Mouse (Mus musculus) hindbrain, embryonic 15.5 days (tissue): ENCODE results near the gene Tmem265. TPM values are rescaled to one million over a fixed set of nuclear protein-coding genes. Genes with fewer than 3 reads are reported as not detected.

Source experiments
- ATAC-seq: fragments of 200-750 bp; cut with Nextera tagmentation; 2 replicates; pipeline ENCODE4 v1.8.0; 2017; ENCODE audit warnings: low read depth, moderate number of reproducible peaks, moderate TSS enrichment; ENCODE audit not compliant: low FRiP score
- H3K27ac ChIP-seq: fragments of 300-500 bp; sonication (generic); replicated peaks from 2 replicates; pipeline ENCODE4 v1.5.1; 2015; ENCODE audit warnings: mild to moderate bottlenecking, inconsistent platforms
- H3K27me3 ChIP-seq: fragments of 300-500 bp; sonication (generic); 2 replicates; pipeline ENCODE4 v1.6.1; 2015; ENCODE audit warnings: control low read depth, inconsistent platforms
- H3K36me3 ChIP-seq: fragments of 300-500 bp; sonication (generic); 2 replicates; pipeline ENCODE4 v1.6.1; 2015; ENCODE audit warnings: control low read depth, inconsistent platforms
- H3K4me1 ChIP-seq: fragments of 300-500 bp; sonication (generic); replicated peaks from 2 replicates; pipeline ENCODE4 v1.6.1; 2015; ENCODE audit warnings: control low read depth, inconsistent platforms
- H3K4me2 ChIP-seq: fragments of 300-500 bp; sonication (generic); 2 replicates; pipeline ENCODE4 v1.6.1; 2015; ENCODE audit warnings: moderate library complexity, mild to moderate bottlenecking, inconsistent platforms
- H3K4me3 ChIP-seq: fragments of 300-500 bp; sonication (generic); 2 replicates; pipeline ENCODE4 v1.5.1; 2015; ENCODE audit warnings: mild to moderate bottlenecking, inconsistent platforms
- H3K9ac ChIP-seq: fragments of 300-500 bp; sonication (generic); 2 replicates; pipeline ENCODE4 v1.6.1; 2015; ENCODE audit warnings: inconsistent platforms
- H3K9me3 ChIP-seq: fragments of 300-500 bp; sonication (generic); 2 replicates; pipeline ENCODE4 v1.6.1; 2016; ENCODE audit warnings: control low read depth, inconsistent platforms
- WGBS: fragments of 180-500 bp; shearing (Covaris S2); methylation state at CpG from one replicate; pipeline ENCODE4 v1.1.7; 2015; 5-methylcytosine and 5-hydroxymethylcytosine counted together
- polyA plus RNA-seq: library from polyadenylated mRNA; unstranded; fragments of >200 nt; fragmentation: Nextera tagmentation; extraction: Ambion mirVana; gene quantifications from 2 replicates; pipeline ENCODE4 v1.2.1, GENCODE M21; 2015

Tmem265 gene
- polyA plus RNA-seq, 1 experiment from 2014 or later, result 7.6 TPM

DNA sequence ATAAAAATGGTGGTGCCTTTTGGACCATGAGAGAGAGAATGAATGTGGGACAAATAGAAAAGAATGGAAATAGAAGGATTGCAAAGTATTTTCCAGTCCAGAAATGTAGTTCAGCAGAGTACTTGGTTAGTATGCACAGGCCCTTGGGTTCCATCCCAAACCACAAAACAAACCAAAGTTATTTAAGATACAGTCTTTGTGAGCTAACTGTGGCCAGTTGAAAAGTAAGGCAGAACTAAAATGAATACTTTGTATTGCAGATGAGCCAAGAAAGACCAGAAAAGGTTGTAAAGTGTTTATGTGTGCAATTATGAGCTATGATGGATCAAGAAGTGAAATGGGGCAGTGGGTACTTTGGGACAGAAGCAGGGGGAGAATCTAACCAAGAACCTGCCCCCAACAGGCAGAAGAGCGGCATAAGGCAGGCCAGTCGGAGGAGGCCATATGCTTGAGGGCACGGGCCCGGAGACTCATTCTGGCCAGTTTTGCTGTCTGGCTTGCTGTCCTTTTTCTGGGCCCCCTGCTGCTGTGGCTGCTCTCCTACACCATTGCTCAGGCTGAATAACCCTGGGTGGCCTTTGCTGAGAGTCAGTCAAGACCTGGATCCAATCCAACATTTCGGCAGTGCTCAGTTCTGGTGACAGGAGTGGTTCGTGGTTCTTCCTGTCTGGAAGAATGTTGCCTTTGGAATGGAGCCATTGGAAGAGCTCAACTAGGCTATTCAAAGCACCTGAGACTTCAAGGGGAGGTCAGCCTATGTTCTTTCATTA is 3.4 kb downstream of the Tmem265 start:
- no peaks in the 10 kb centered on the region for H3K27me3 ChIP-seq
- WGBS, result 62% methylated on average over 6 of the region's 6 CpGs
- ATAC-seq, result no peak
- H3K36me3 ChIP-seq, result peaks cover 63% of the 10 kb centered on the region
- no peak overlapping the region for H3K4me3 ChIP-seq
- H3K27ac ChIP-seq, result 0 out of 2 replicates have a peak overlapping the region, but pooled peaks have one; percentile 42
- no peak overlapping the region for H3K9ac ChIP-seq
- H3K4me2 ChIP-seq, result no peak overlapping the region
- H3K9me3 ChIP-seq, result no peaks in the 10 kb centered on the region
- no peaks in the 10 kb centered on the region for H3K4me1 ChIP-seq

DNA sequence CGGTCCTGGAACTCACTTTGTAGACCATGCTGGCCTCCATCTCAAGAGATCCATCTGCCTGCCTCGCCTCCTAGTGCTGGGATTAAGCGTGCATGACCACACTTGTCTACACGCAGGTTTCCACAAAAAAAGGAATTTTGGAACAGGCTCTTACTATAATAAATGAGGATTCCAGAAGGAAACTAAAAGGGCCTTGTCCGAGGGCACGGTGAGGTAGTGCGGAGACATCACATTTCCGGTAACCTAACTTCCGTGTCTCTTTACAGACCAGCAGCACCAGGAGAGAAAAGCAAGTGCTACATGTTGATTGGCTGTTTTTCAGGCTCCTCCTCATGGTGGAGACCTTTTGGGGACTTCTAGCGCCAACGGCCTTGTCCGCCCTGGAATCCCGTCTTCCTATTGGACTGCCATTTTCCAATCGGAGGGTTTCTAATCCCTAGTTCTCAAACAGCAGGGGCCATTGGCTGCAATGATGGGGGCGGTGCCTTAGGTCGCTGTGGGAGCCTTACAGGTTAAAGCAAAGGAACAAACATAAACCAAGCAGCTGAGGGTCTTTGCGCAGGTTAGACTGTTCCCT is 11.8 kb downstream of the Tmem265 start, which contains the start of gene Phkg2:
Gene Phkg2, plus strand, starts transcription at position 446 of the 577 bp plus-strand sequence.
- Histone ChIP-seq H3K9me3 (no peaks in the 10 kb centered on the region), H3K4me3 (peak within 1 kb of the TSS; percentile 92), H3K4me1 (peaks cover 27% of the 10 kb centered on the region), H3K27me3 (no peaks in the 10 kb centered on the region), H3K4me2 (peak within 1 kb of the TSS; percentile 97), H3K36me3 (peaks cover 14% of the 10 kb centered on the region; the same call in 1 of the 2 replicates), H3K27ac (peak within 1 kb of the TSS; percentile 79), H3K9ac (peak within 1 kb of the TSS; percentile 90)
- peak; percentile 99 for ATAC-seq
- 0% methylated on average over 17 of the region's 17 CpGs for WGBS

DNA sequence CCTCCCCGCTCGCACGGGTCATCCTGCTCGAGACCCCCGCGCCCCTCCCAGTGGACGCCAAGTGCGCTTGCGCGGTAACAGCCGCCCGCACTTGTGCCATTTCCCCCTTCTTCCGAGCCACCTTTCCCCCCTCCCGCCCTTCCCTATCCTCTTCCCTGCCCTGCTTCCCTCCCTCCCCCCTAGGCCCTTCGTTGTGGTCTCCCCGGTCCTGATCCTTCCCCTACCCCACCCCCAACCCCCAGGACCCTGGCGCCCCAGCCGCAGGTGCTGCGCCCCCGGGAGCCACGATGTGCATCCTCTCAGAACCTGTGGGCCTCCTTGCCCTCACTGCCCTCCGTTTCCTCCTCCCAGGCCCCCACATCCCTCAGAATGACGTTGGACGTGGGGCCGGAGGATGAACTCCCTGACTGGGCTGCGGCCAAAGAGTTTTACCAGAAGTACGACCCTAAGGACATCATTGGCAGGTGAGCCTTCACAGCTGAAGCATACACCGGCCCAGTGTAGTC is 12.4 kb downstream of the Tmem265 start:
- Histone ChIP-seq H3K9ac (peak overlapping the region; percentile 90), H3K36me3 (peaks cover 17% of the 10 kb centered on the region; the same call in 1 of the 2 replicates), H3K27ac (peak overlapping the region; percentile 79), H3K4me1 (peaks cover 27% of the 10 kb centered on the region), H3K27me3 (no peaks in the 10 kb centered on the region), H3K4me2 (peak overlapping the region; percentile 97), H3K9me3 (no peaks in the 10 kb centered on the region), H3K4me3 (peak overlapping the region; percentile 92)
- WGBS, result 1% methylated on average over 28 of the region's 28 CpGs
- ATAC-seq, result peak; percentile 4; the same call in 1 of the 2 replicates

- Histone ChIP-seq H3K9me3 (no peaks in the 10 kb centered on the region), H3K4me1 (peaks cover 27% of the 10 kb centered on the region), H3K36me3 (peaks cover 12% of the 10 kb centered on the region; the same call in 1 of the 2 replicates), H3K4me2 (peak overlapping the region; percentile 97), H3K4me3 (peak overlapping the region; percentile 92), H3K27me3 (no peaks in the 10 kb centered on the region), H3K9ac (peak overlapping the region; percentile 90), H3K27ac (peak overlapping the region; percentile 79)
- 23% methylated on average over 7 of the region's 7 CpGs for WGBS
- no peak for ATAC-seq
Observed at GRCm38 (mm10) chr7:127574115-127574514, 12.9 kb downstream of the Tmem265 start.

- Histone ChIP-seq H3K27ac (no peak overlapping the region), H3K4me1 (peaks cover 10% of the 10 kb centered on the region), H3K9ac (no peak overlapping the region), H3K9me3 (no peaks in the 10 kb centered on the region), H3K27me3 (no peaks in the 10 kb centered on the region), H3K36me3 (peaks cover 50% of the 10 kb centered on the region), H3K4me2 (no peak overlapping the region), H3K4me3 (no peak overlapping the region)
- WGBS, result 95% methylated on average over 6 of the region's 6 CpGs
- ATAC-seq, result no peak
Observed at GRCm38 (mm10) chr7:127583260-127583659, 22.1 kb downstream of the Tmem265 start.

GRCm38 (mm10) chr7:127585031-127585430 is 23.8 kb downstream of the Tmem265 start:
- H3K9me3 ChIP-seq, result no peaks in the 10 kb centered on the region
- H3K27ac ChIP-seq, result no peak overlapping the region
- ATAC-seq, result no peak
- H3K4me3 ChIP-seq, result no peak overlapping the region
- H3K4me2 ChIP-seq, result no peak overlapping the region
- peaks cover 39% of the 10 kb centered on the region for H3K36me3 ChIP-seq
- H3K27me3 ChIP-seq, result no peaks in the 10 kb centered on the region
- no peak overlapping the region for H3K9ac ChIP-seq
- WGBS, result 86% methylated on average over 7 of the region's 7 CpGs
- peaks cover 20% of the 10 kb centered on the region for H3K4me1 ChIP-seq

DNA sequence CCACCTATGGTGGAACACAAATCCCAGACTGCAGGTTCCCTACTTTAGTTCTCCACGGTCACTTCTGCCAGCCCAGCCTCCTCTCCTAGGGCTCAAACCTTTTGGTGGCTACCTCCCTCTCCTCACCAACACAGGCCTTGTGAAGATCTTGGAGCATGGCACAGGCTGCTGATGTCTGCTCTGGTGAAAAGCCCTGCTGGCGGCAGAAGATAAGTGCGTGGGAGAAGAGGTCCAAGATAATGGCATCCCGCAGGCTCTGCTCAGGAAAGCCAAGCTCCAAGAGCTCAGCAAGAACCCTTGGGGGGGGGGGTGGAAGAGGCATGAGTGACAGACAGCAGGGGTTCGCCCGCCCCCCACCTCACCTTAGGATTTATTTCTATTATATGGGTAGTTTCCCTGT is 25.0 kb downstream of the Tmem265 start:
- peaks cover 38% of the 10 kb centered on the region for H3K36me3 ChIP-seq

DNA sequence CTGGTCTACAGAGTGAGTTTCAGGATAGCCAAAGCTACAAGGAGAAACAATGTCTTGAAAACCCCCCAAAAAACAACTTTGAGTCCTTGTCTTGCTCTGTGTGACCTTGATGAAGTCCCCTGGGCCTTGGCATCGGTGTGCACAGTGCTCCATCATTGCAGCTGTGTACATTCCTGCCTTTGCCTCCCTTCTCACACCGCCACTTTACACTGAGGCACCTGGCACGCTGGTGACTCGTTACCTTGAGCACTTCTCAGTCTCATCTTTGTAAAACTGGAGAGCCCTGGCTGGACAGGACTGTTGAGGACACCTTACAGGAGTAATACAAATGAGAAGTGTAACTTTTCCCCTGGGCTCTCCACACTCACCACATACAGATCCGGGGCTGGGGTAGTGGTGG is 26.0 kb downstream of the Tmem265 start:
- H3K36me3 ChIP-seq, result peaks cover 39% of the 10 kb centered on the region
- peak overlapping the region; percentile 84 for H3K4me3 ChIP-seq
- WGBS, result 69% methylated on average over 5 of the region's 5 CpGs
- no peaks in the 10 kb centered on the region for H3K9me3 ChIP-seq
- H3K27ac ChIP-seq, result 0 out of 2 replicates have a peak overlapping the region, but pooled peaks have one; percentile 81
- ATAC-seq, result no peak
- H3K4me1 ChIP-seq, result peaks cover 20% of the 10 kb centered on the region
- peak overlapping the region; percentile 46; the same call in 1 of the 2 replicates for H3K9ac ChIP-seq
- H3K4me2 ChIP-seq, result peak overlapping the region; percentile 94
- no peaks in the 10 kb centered on the region for H3K27me3 ChIP-seq

More for the DNA sequence above, 25.0 kb downstream of the Tmem265 start:
- H3K9me3 ChIP-seq, result no peaks in the 10 kb centered on the region
- no peak overlapping the region for H3K4me3 ChIP-seq
- H3K4me1 ChIP-seq, result peaks cover 20% of the 10 kb centered on the region
- WGBS, result 93% methylated on average over 6 of the region's 6 CpGs
- ATAC-seq, result no peak
- no peak overlapping the region for H3K27ac ChIP-seq
- H3K27me3 ChIP-seq, result no peaks in the 10 kb centered on the region
- no peak overlapping the region for H3K9ac ChIP-seq
- no peak overlapping the region for H3K4me2 ChIP-seq

DNA sequence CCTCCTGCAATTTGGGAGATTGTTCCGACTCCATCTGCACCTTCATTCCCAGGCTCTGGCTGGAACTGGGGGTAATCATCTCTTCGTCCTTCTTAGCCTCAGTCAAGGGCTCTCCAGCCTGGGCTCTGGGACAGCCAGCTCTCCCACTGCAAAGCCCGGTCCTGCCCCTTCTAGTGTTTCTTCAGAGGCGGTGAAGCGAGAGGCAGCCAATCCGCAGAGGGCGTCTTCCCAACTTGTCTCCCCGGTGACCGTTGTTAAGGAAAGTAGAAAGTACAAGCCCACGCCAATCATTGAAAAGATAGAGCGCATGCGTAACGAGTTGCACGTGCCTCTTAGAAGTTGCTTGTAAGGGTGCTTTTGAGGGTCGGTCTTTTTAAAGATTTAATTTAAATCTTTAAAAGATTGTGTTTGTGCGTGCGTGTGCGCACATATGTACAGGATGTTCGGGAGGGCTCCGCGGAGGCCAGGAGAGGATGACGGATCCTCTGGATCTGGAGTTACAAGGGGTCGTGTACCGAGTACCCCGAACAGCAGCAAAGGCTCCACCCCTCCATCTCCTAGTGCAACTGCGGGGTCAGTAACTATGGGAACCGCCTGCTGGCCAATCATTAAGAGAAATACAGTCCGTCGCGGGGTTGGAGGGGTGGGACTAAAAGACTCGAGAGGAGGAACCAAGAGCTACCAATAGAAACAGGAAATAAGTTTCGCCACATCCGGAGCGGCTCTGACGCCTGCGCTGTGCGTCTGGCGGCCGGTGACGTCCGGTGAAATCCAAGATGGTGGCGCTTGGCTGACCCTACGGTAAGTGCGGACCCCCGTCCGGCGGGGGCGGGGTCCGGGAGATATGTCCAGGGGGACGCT is 27.1 kb downstream of the Tmem265 start, which contains the start of the genes Ccdc189 and Rnf40:
Gene Ccdc189, minus strand, starts transcription at position 585 of the 861 bp plus-strand sequence.
Gene Rnf40, plus strand, starts transcription at position 757 of the 861 bp plus-strand sequence.
- Histone ChIP-seq H3K4me3 (peak within 1 kb of the TSS; percentile 84), H3K27ac (peak within 1 kb of the TSS; percentile 81), H3K27me3 (no peaks in the 10 kb centered on the region), H3K4me1 (peaks cover 20% of the 10 kb centered on the region), H3K9ac (peak within 1 kb of the TSS; percentile 81), H3K4me2 (peak within 1 kb of the TSS; percentile 94), H3K9me3 (no peaks in the 10 kb centered on the region), H3K36me3 (peaks cover 39% of the 10 kb centered on the region)
- peak; percentile 97 for ATAC-seq
- WGBS, result under 1% methylated on average over 50 of the region's 50 CpGs

DNA sequence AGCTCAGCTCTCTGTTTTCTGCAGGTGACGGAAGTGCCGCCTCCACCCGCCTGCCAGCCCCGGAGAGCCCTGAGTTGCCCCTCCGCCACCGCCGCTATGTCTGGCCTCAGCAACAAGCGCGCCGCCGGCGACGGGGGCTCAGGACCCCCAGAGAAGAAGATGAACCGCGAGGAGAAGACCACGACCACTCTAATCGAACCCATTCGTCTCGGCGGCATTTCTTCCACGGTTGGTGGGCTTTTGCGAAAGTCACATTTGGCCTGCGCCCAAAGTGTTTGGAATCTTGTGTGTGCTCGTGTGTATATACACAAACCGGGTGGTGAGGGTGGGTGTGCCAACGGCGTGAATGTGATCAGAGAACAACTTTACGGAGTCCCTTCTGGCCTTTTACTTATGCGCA is 27.7 kb downstream of the Tmem265 start:
- H3K4me3 ChIP-seq, result peak overlapping the region; percentile 84
- ATAC-seq, result no peak
- peaks cover 39% of the 10 kb centered on the region for H3K36me3 ChIP-seq
- no peaks in the 10 kb centered on the region for H3K9me3 ChIP-seq
- no peaks in the 10 kb centered on the region for H3K27me3 ChIP-seq
- peak overlapping the region; percentile 94 for H3K4me2 ChIP-seq
- H3K4me1 ChIP-seq, result peaks cover 20% of the 10 kb centered on the region
- WGBS, result 4% methylated on average over 29 of the region's 29 CpGs
- peak overlapping the region; percentile 81 for H3K9ac ChIP-seq
- peak overlapping the region; percentile 81 for H3K27ac ChIP-seq

DNA sequence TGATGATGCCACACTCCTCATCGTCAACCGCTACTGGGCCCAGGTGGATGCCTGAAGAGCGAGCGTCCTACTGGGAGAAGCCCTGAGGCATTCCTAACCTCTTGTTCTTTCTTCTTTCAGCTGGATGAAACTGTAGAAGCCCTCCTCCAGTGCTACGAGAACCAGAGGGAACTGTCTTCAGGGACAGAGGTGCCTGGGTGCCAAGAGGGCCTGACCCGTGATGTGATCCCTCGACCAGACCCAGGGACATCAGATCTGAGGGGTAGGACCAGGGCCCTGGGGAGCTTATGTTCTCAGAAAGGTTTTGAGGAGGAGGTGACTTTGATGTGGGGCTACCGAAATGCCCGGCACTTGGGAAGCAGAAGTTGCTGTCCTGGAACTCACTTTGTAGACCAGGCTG is 28.4 kb downstream of the Tmem265 start:
- WGBS, result 92% methylated on average over 9 of the region's 9 CpGs
- H3K4me1 ChIP-seq, result peaks cover 20% of the 10 kb centered on the region
- no peaks in the 10 kb centered on the region for H3K27me3 ChIP-seq
- no peak overlapping the region for H3K9ac ChIP-seq
- H3K4me2 ChIP-seq, result peak overlapping the region; percentile 94
- no peak for ATAC-seq
- peaks cover 39% of the 10 kb centered on the region for H3K36me3 ChIP-seq
- no peak overlapping the region for H3K27ac ChIP-seq
- H3K9me3 ChIP-seq, result no peaks in the 10 kb centered on the region
- peak overlapping the region; percentile 84 for H3K4me3 ChIP-seq
